Mouse (Mus musculus) midbrain, embryonic 10.5 days (tissue): ENCODE results near the gene Slc17a9. TPM values are rescaled to one million over a fixed set of nuclear protein-coding genes. Genes with fewer than 3 reads are reported as not detected.

Experiments used
- DNase-seq: peaks from one replicate; pipeline ENCODE4 v3.0.0-alpha.2; 2017; ENCODE audit warnings: low spot score
- H3K27ac ChIP-seq: fragments of 300-500 bp; sonication (generic); replicated peaks from 2 replicates; pipeline ENCODE4 v1.5.1; 2016; ENCODE audit warnings: mild to moderate bottlenecking
- H3K27me3 ChIP-seq: fragments of 300-500 bp; sonication (generic); 2 replicates; pipeline ENCODE4 v1.6.1; 2016; ENCODE audit warnings: low read depth, mild to moderate bottlenecking; ENCODE audit not compliant: poor library complexity, severe bottlenecking
- H3K36me3 ChIP-seq: fragments of 300-500 bp; sonication (generic); 2 replicates; pipeline ENCODE4 v1.6.1; 2016; ENCODE audit warnings: mild to moderate bottlenecking, moderate library complexity
- H3K4me1 ChIP-seq: fragments of 300-500 bp; sonication (generic); 2 replicates; pipeline ENCODE4 v1.6.1; 2016
- H3K4me3 ChIP-seq: fragments of 300-500 bp; sonication (generic); 2 replicates; pipeline ENCODE4 v1.5.1; 2016; ENCODE audit warnings: mild to moderate bottlenecking, moderate library complexity
- H3K9me3 ChIP-seq: fragments of 300-500 bp; sonication (generic); replicated peaks from 2 replicates; pipeline ENCODE4 v1.6.1; 2016; ENCODE audit warnings: mild to moderate bottlenecking
- WGBS: fragments of 180-500 bp; shearing (Covaris S2); methylation state at CpG from one replicate; pipeline ENCODE4 v1.1.7; 2016; 5-methylcytosine and 5-hydroxymethylcytosine counted together
- polyA plus RNA-seq: library from polyadenylated mRNA; unstranded; fragments of >200 nt; fragmentation: Nextera tagmentation; extraction: Ambion mirVana; gene quantifications from 2 replicates; pipeline ENCODE4 v1.2.1, GENCODE M21; 2016

Slc17a9 gene
- polyA plus RNA-seq, 1 experiment from 2014 or later = 0.43 TPM

GRCm38 (mm10) chr2:180743321-180743720 lies 18.3 kb downstream of the Slc17a9 start:
- WGBS = 83% methylated on average over 2 of the region's 2 CpGs
- no peak for DNase-seq
- H3K27ac ChIP-seq = no peak overlapping the region
- H3K4me3 ChIP-seq = no peak overlapping the region
- H3K9me3 ChIP-seq = no peaks in the 10 kb centered on the region
- peaks cover 21% of the 10 kb centered on the region for H3K4me1 ChIP-seq
- H3K36me3 ChIP-seq = no peaks in the 10 kb centered on the region
- no peaks in the 10 kb centered on the region for H3K27me3 ChIP-seq

GRCm38 (mm10) chr2:180745248-180745927 lies 20.3 kb downstream of the Slc17a9 start:
- Histone ChIP-seq H3K4me3 (no peak overlapping the region), H3K9me3 (no peaks in the 10 kb centered on the region), H3K4me1 (peaks cover 17% of the 10 kb centered on the region), H3K27me3 (no peaks in the 10 kb centered on the region), H3K27ac (no peak overlapping the region), H3K36me3 (no peaks in the 10 kb centered on the region)
- 37% methylated on average over 17 of the region's 17 CpGs for WGBS
- DNase-seq = peak; percentile 85

- H3K4me1 ChIP-seq = peaks cover 15% of the 10 kb centered on the region
- no peaks in the 10 kb centered on the region for H3K36me3 ChIP-seq
- no peak for DNase-seq
- H3K4me3 ChIP-seq = no peak overlapping the region
- WGBS = 44% methylated on average over 5 of the region's 5 CpGs
- H3K27ac ChIP-seq = no peak overlapping the region
- no peaks in the 10 kb centered on the region for H3K27me3 ChIP-seq
- no peaks in the 10 kb centered on the region for H3K9me3 ChIP-seq
Measured at GRCm38 (mm10) chr2:180746569-180747192, 21.6 kb downstream of the Slc17a9 start.

GRCm38 (mm10) chr2:180748904-180749303 lies 23.8 kb downstream of the Slc17a9 start:
- no peaks in the 10 kb centered on the region for H3K27me3 ChIP-seq
- no peak for DNase-seq
- no peak overlapping the region for H3K27ac ChIP-seq
- no peaks in the 10 kb centered on the region for H3K36me3 ChIP-seq
- WGBS = 59% methylated on average over 5 of the region's 5 CpGs
- no peaks in the 10 kb centered on the region for H3K9me3 ChIP-seq
- peaks cover 15% of the 10 kb centered on the region for H3K4me1 ChIP-seq
- H3K4me3 ChIP-seq = no peak overlapping the region

GRCm38 (mm10) chr2:180754976-180755688 lies 30.1 kb downstream of the Slc17a9 start:
- Histone ChIP-seq H3K27ac (no peak overlapping the region), H3K4me3 (no peak overlapping the region), H3K36me3 (no peaks in the 10 kb centered on the region), H3K4me1 (peaks cover 39% of the 10 kb centered on the region), H3K27me3 (no peaks in the 10 kb centered on the region), H3K9me3 (no peaks in the 10 kb centered on the region)
- DNase-seq = no peak
- 83% methylated on average over 5 of the region's 5 CpGs for WGBS

GRCm38 (mm10) chr2:180755896-180756295 lies 30.8 kb downstream of the Slc17a9 start:
- 1% methylated on average over 8 of the region's 8 CpGs for WGBS
- H3K27me3 ChIP-seq = no peaks in the 10 kb centered on the region
- H3K36me3 ChIP-seq = no peaks in the 10 kb centered on the region
- DNase-seq = peak; percentile 64
- peak overlapping the region; percentile 23; the same call in 1 of the 2 replicates for H3K27ac ChIP-seq
- H3K4me1 ChIP-seq = peaks cover 39% of the 10 kb centered on the region
- H3K9me3 ChIP-seq = no peaks in the 10 kb centered on the region
- H3K4me3 ChIP-seq = no peak overlapping the region

GRCm38 (mm10) chr2:180756786-180757185 lies 31.7 kb downstream of the Slc17a9 start:
- H3K27me3 ChIP-seq = no peaks in the 10 kb centered on the region
- H3K9me3 ChIP-seq = no peaks in the 10 kb centered on the region
- WGBS = 45% methylated on average over 2 of the region's 2 CpGs
- peaks cover 39% of the 10 kb centered on the region for H3K4me1 ChIP-seq
- H3K36me3 ChIP-seq = no peaks in the 10 kb centered on the region
- no peak overlapping the region for H3K4me3 ChIP-seq
- peak; percentile 31 for DNase-seq
- no peak overlapping the region for H3K27ac ChIP-seq

GRCm38 (mm10) chr2:180758513-180759263 lies 33.6 kb downstream of the Slc17a9 start:
- peak overlapping the region; percentile 80 for H3K27ac ChIP-seq
- H3K9me3 ChIP-seq = no peaks in the 10 kb centered on the region
- DNase-seq = peak; percentile 57
- no peaks in the 10 kb centered on the region for H3K36me3 ChIP-seq
- no peaks in the 10 kb centered on the region for H3K27me3 ChIP-seq
- H3K4me1 ChIP-seq = peaks cover 43% of the 10 kb centered on the region
- H3K4me3 ChIP-seq = peak overlapping the region; percentile 11; the same call in 1 of the 2 replicates
- 54% methylated on average over 15 of the region's 15 CpGs for WGBS

GRCm38 (mm10) chr2:180764986-180765385 lies 39.9 kb downstream of the Slc17a9 start:
- DNase-seq = no peak
- Histone ChIP-seq H3K27ac (no peak overlapping the region; the same call in 1 of the 2 replicates), H3K4me1 (0 out of 2 replicates have a peak, but pooled peaks cover 9% of the 10 kb centered on the region), H3K4me3 (no peak overlapping the region), H3K9me3 (no peaks in the 10 kb centered on the region), H3K36me3 (no peaks in the 10 kb centered on the region), H3K27me3 (0 out of 2 replicates have a peak, but pooled peaks cover 2% of the 10 kb centered on the region)
- 83% methylated on average over 11 of the region's 11 CpGs for WGBS

- WGBS = 81% methylated on average over 7 of the region's 7 CpGs
- Histone ChIP-seq H3K4me1 (0 out of 2 replicates have a peak, but pooled peaks cover 9% of the 10 kb centered on the region), H3K27me3 (peaks cover 9% of the 10 kb centered on the region; the same call in 1 of the 2 replicates), H3K4me3 (no peak overlapping the region), H3K9me3 (no peaks in the 10 kb centered on the region), H3K36me3 (no peaks in the 10 kb centered on the region), H3K27ac (no peak overlapping the region)
- no peak for DNase-seq
Measured at GRCm38 (mm10) chr2:180765713-180766112, 40.6 kb downstream of the Slc17a9 start.

- Histone ChIP-seq H3K9me3 (no peaks in the 10 kb centered on the region), H3K27me3 (peaks cover 96% of the 10 kb centered on the region), H3K4me3 (peak overlapping the region; percentile 47), H3K36me3 (no peaks in the 10 kb centered on the region), H3K27ac (no peak overlapping the region; the same call in 1 of the 2 replicates), H3K4me1 (peaks cover 15% of the 10 kb centered on the region)
- 4% methylated on average over 12 of the region's 12 CpGs for WGBS
- peak; percentile 29 for DNase-seq
Measured at GRCm38 (mm10) chr2:180775223-180775622, 50.2 kb downstream of the Slc17a9 start.

GRCm38 (mm10) chr2:180775641-180776040 lies 50.6 kb downstream of the Slc17a9 start:
- Histone ChIP-seq H3K4me1 (peaks cover 15% of the 10 kb centered on the region), H3K9me3 (no peaks in the 10 kb centered on the region), H3K4me3 (peak overlapping the region; percentile 47), H3K27me3 (peaks cover 94% of the 10 kb centered on the region), H3K27ac (no peak overlapping the region), H3K36me3 (no peaks in the 10 kb centered on the region)
- 4% methylated on average over 15 of the region's 15 CpGs for WGBS
- no peak for DNase-seq
